In genomic region chr11:120672687-120673593, GRCm38 (mm10) we compare ENCODE assay signal across 8 mouse cellular contexts. TPM values are rescaled to one million over a fixed set of nuclear protein-coding genes. Genes with fewer than 3 reads are reported as not detected.
DNase-seq lines count a peak whose midpoint lies in the region; ATAC-seq and TF ChIP-seq lines count a peak whose summit lies in the region.

Aspscr1 (plus strand) TSS chr11:120672973.

- TF ChIP-seq EP300 in CH12.LX (IDR thresholded peaks at IDR 0.05; ENCODE audit: low read length), result no peak
- TF ChIP-seq EP300 in heart, postnatal 0 days (IDR thresholded peaks at IDR 0.05; ENCODE audit: low read depth), result no peak

- peak within 1 kb of the TSS; percentile 75 for H3K27ac ChIP-seq in CH12.LX (ENCODE audit: insufficient read depth, low read depth)
- H3K27ac ChIP-seq in forebrain, embryonic 12.5 days, result peak within 1 kb of the TSS; percentile 91
- H3K27ac ChIP-seq in heart, postnatal 0 days (ENCODE audit: low read depth), result peak within 1 kb of the TSS; percentile 87
- peak within 1 kb of the TSS; percentile 64 for H3K27ac ChIP-seq in liver, embryonic 16.5 days (ENCODE audit: low read length)
- peak within 1 kb of the TSS; percentile 94 for H3K27ac ChIP-seq in neural tube, embryonic 13.5 days (replicated peaks)
- peak within 1 kb of the TSS; percentile 92 for H3K27ac ChIP-seq in testis, adult 2 months (ENCODE audit: control insufficient read depth, insufficient read depth, low read depth, low read length)

- 2% methylated on average over 63 of the region's 83 CpGs for WGBS in forebrain, embryonic 12.5 days
- WGBS in heart, postnatal 0 days, result under 1% methylated on average over 73 of the region's 83 CpGs
- 1% methylated on average over 82 of the region's 83 CpGs for WGBS in liver, embryonic 16.5 days (ENCODE audit: insufficient replicate concordance)
- under 1% methylated on average over 83 of the region's 83 CpGs for WGBS in neural tube, embryonic 13.5 days

- no peak for TF ChIP-seq CTCF in CH12.LX (conservative IDR thresholded peaks at IDR 0.05 in 1 of 2, IDR thresholded peaks at IDR 0.05 in 1 of 2; ENCODE audit: low read depth in 2 of 2, low read length in 2 of 2)
- TF ChIP-seq CTCF in heart, postnatal 0 days (IDR thresholded peaks at IDR 0.05; ENCODE audit: low read depth), result no peak
- no peak for TF ChIP-seq CTCF in testis, adult 2 months (IDR thresholded peaks at IDR 0.05; ENCODE audit: control insufficient read depth, insufficient read depth, insufficient replicate concordance, low read depth, low read length)

- H3K36me3 ChIP-seq in CH12.LX (replicated peaks in 1 of 2; ENCODE audit: control insufficient read depth in 1 of 2, insufficient read depth in 1 of 2, low read length in 1 of 2), result peaks cover 11 to 26% of the 10 kb centered on the region in 2 experiments
- peaks cover 7% of the 10 kb centered on the region for H3K36me3 ChIP-seq in forebrain, embryonic 12.5 days (replicated peaks)
- peaks cover 16% of the 10 kb centered on the region for H3K36me3 ChIP-seq in heart, postnatal 0 days (replicated peaks; ENCODE audit: control insufficient read depth, insufficient read depth, low read length)
- H3K36me3 ChIP-seq in liver, embryonic 16.5 days (ENCODE audit: control insufficient read depth, insufficient read depth), result no peaks in the 10 kb centered on the region
- peaks cover 22% of the 10 kb centered on the region for H3K36me3 ChIP-seq in neural tube, embryonic 13.5 days
- no peaks in the 10 kb centered on the region for H3K36me3 ChIP-seq in testis, adult 2 months (ENCODE audit: control insufficient read depth, insufficient read depth, low read length)

- peaks cover 4% of the 10 kb centered on the region; the same call in 1 of the 2 replicates for H3K79me2 ChIP-seq in CH12.LX (replicated peaks; ENCODE audit: control insufficient read depth, extremely low read depth, insufficient read depth, poor library complexity, severe bottlenecking)

- peak; percentile 97 for ATAC-seq in forebrain, embryonic 12.5 days (ENCODE audit: low FRiP score)
- ATAC-seq in heart, postnatal 0 days (ENCODE audit: insufficient read depth, low read depth), result peak; percentile 97
- ATAC-seq in liver, embryonic 16.5 days (ENCODE audit: low read depth), result peak; percentile 96
- peak; percentile 98 for ATAC-seq in neural tube, embryonic 13.5 days (ENCODE audit: low read depth)

- H3K4me2 ChIP-seq in CH12.LX (ENCODE audit: insufficient read depth, low read depth, poor library complexity, severe bottlenecking), result peak within 1 kb of the TSS; percentile 70
- peak within 1 kb of the TSS; percentile 88 for H3K4me2 ChIP-seq in forebrain, embryonic 12.5 days
- H3K4me2 ChIP-seq in heart, postnatal 0 days (ENCODE audit: low read depth, low read length), result peak within 1 kb of the TSS; percentile 75
- H3K4me2 ChIP-seq in liver, embryonic 16.5 days (ENCODE audit: low read depth, low read length), result peak within 1 kb of the TSS; percentile 75
- peak within 1 kb of the TSS; percentile 94 for H3K4me2 ChIP-seq in neural tube, embryonic 13.5 days

- H3K9ac ChIP-seq in CH12.LX (ENCODE audit: insufficient read depth, low read depth), result peak within 1 kb of the TSS; percentile 89
- H3K9ac ChIP-seq in forebrain, embryonic 12.5 days, result peak within 1 kb of the TSS; percentile 81
- H3K9ac ChIP-seq in heart, postnatal 0 days (replicated peaks; ENCODE audit: low read depth, low read length), result peak within 1 kb of the TSS; percentile 72
- peak within 1 kb of the TSS; percentile 79 for H3K9ac ChIP-seq in liver, embryonic 16.5 days (ENCODE audit: low read depth, low read length)
- H3K9ac ChIP-seq in neural tube, embryonic 13.5 days, result peak within 1 kb of the TSS; percentile 87

- no peaks in the 10 kb centered on the region for H3K9me3 ChIP-seq in CH12.LX (replicated peaks; ENCODE audit: low read length)
- H3K9me3 ChIP-seq in forebrain, embryonic 12.5 days, result no peaks in the 10 kb centered on the region
- H3K9me3 ChIP-seq in heart, postnatal 0 days (replicated peaks; ENCODE audit: control insufficient read depth, low read length), result no peaks in the 10 kb centered on the region
- H3K9me3 ChIP-seq in liver, embryonic 16.5 days (replicated peaks; ENCODE audit: control insufficient read depth, low read length), result no peaks in the 10 kb centered on the region
- H3K9me3 ChIP-seq in neural tube, embryonic 13.5 days, result no peaks in the 10 kb centered on the region

- in situ Hi-C loops in CH12.LX (cut with MboI; ENCODE audit: low pct_ligation_motif_present, low pct_unique_long_range_greater_than_20kb, low sequenced_read_pairs), result no loop called here

- peaks cover 2 to 43% of the 10 kb centered on the region in 2 experiments; a peak in 2 of 4 replicates for H3K4me1 ChIP-seq in CH12.LX (ENCODE audit: control insufficient read depth in 1 of 2, insufficient read depth in 2 of 2)
- peaks cover 18% of the 10 kb centered on the region for H3K4me1 ChIP-seq in forebrain, embryonic 12.5 days
- peaks cover 12% of the 10 kb centered on the region for H3K4me1 ChIP-seq in heart, postnatal 0 days (ENCODE audit: control insufficient read depth, insufficient read depth)
- H3K4me1 ChIP-seq in liver, embryonic 16.5 days (ENCODE audit: control insufficient read depth, low read depth, low read length), result peaks cover 14% of the 10 kb centered on the region
- H3K4me1 ChIP-seq in neural tube, embryonic 13.5 days (replicated peaks), result peaks cover 23% of the 10 kb centered on the region
- peaks cover 7% of the 10 kb centered on the region for H3K4me1 ChIP-seq in testis, adult 2 months (ENCODE audit: control insufficient read depth, insufficient read depth, low read length)

- TF ChIP-seq RAD21 in CH12.LX (IDR thresholded peaks at IDR 0.05; ENCODE audit: low read depth, low read length), result no peak

- TF ChIP-seq POLR2A in CH12.LX (IDR thresholded peaks at IDR 0.05; ENCODE audit: low read depth, low read length), result peak; percentile 87
- peak; percentile 62 for TF ChIP-seq POLR2A in testis, adult 2 months (IDR thresholded peaks at IDR 0.05; ENCODE audit: control insufficient read depth, low read depth, low read length)

- H3K4me3 ChIP-seq in CH12.LX (replicated peaks in 1 of 3; ENCODE audit: low read depth in 2 of 3, low read length in 2 of 3, poor library complexity in 1 of 3), result peak within 1 kb of the TSS; percentile 61 to 85 (median 71)
- H3K4me3 ChIP-seq in forebrain, embryonic 12.5 days (replicated peaks), result peak within 1 kb of the TSS; percentile 83
- H3K4me3 ChIP-seq in heart, postnatal 0 days (ENCODE audit: low read depth, low read length), result peak within 1 kb of the TSS; percentile 92
- H3K4me3 ChIP-seq in liver, embryonic 16.5 days (ENCODE audit: low read depth, low read length), result peak within 1 kb of the TSS; percentile 83
- H3K4me3 ChIP-seq in neural tube, embryonic 13.5 days, result peak within 1 kb of the TSS; percentile 71
- peak within 1 kb of the TSS; percentile 88 for H3K4me3 ChIP-seq in testis, adult 2 months (ENCODE audit: control insufficient read depth, low read depth, low read length)

- dilution Hi-C loops in CH12.LX (cut with MboI; ENCODE audit: extremely low pct_ligation_motif_present, extremely low pct_unique_long_range_greater_than_20kb, low sequenced_read_pairs), result no loop called here

- H3K27me3 ChIP-seq in CH12.LX (replicated peaks), result no peaks in the 10 kb centered on the region
- no peaks in the 10 kb centered on the region for H3K27me3 ChIP-seq in forebrain, embryonic 12.5 days
- H3K27me3 ChIP-seq in heart, postnatal 0 days (ENCODE audit: control insufficient read depth, insufficient read depth, low read length), result no peaks in the 10 kb centered on the region
- H3K27me3 ChIP-seq in liver, embryonic 16.5 days (ENCODE audit: control insufficient read depth, insufficient read depth, low read depth, low read length), result no peaks in the 10 kb centered on the region
- H3K27me3 ChIP-seq in neural tube, embryonic 13.5 days, result no peaks in the 10 kb centered on the region
- H3K27me3 ChIP-seq in testis, adult 2 months (ENCODE audit: control insufficient read depth, insufficient read depth, low read length), result no peaks in the 10 kb centered on the region

- DNase-seq in CH12.LX (ENCODE audit: extremely low read depth), result peak; percentile 97
- peak; percentile 94 for DNase-seq in c-Kit-positive CD71-positive TER-119-negative erythroid progenitor cells, embryonic 14.5 days (ENCODE audit: low read depth)
- DNase-seq in heart, postnatal 0 days (ENCODE audit: low spot score), result peak; percentile 94
- peak; percentile 98 to 99 for DNase-seq in kidney, postnatal 4 days

TF ChIP-seq in CH12.LX, 34 proteins besides CTCF, POLR2A, EP300 and RAD21 (continues in another document):
- 0 out of 2 replicates have a peak, but pooled peaks have one; percentile 12 for TF ChIP-seq SMC3 (IDR thresholded peaks at IDR 0.05; ENCODE audit: low read depth, low read length)
- TF ChIP-seq TCF12 (IDR thresholded peaks at IDR 0.05; ENCODE audit: low read depth, low read length), result peak; percentile 89
- TF ChIP-seq KAT2A (IDR thresholded peaks at IDR 0.05; ENCODE audit: insufficient replicate concordance, low read length), result peak; percentile 68; the same call in 1 of the 2 replicates
- TF ChIP-seq JUND (conservative IDR thresholded peaks at IDR 0.05; ENCODE audit: low read depth, low read length), result no peak
- TF ChIP-seq ETS1 (conservative IDR thresholded peaks at IDR 0.05; ENCODE audit: low read depth, low read length), result peak; percentile 18; the same call in 1 of the 2 replicates
- peak; percentile 57; the same call in 1 of the 2 replicates for TF ChIP-seq IRF4 (IDR thresholded peaks at IDR 0.05; ENCODE audit: low read depth, low read length)
- peak; percentile 96 for TF ChIP-seq MYC (IDR thresholded peaks at IDR 0.05; ENCODE audit: low read depth, low read length)
- peak; percentile 81 for TF ChIP-seq HCFC1 (IDR thresholded peaks at IDR 0.05; ENCODE audit: low read depth, low read length)
- no peak; the same call in 1 of the 2 replicates for TF ChIP-seq ZKSCAN1 (IDR thresholded peaks at IDR 0.05; ENCODE audit: borderline replicate concordance, low read depth, low read length)
- TF ChIP-seq PAX5 (IDR thresholded peaks at IDR 0.05; ENCODE audit: low read length), result no peak
- TF ChIP-seq MXI1 (IDR thresholded peaks at IDR 0.05; ENCODE audit: low read depth, low read length), result peak; percentile 97
- no peak for TF ChIP-seq JUN (IDR thresholded peaks at IDR 0.05; ENCODE audit: insufficient read depth, low read depth, low read length)
- peak; percentile 81 for TF ChIP-seq ZMIZ1 (IDR thresholded peaks at IDR 0.05; ENCODE audit: low read depth, low read length)

RNA-seq across cellular contexts. Expression of gene Aspscr1, which starts in this region (rescaled TPM):
- total RNA-seq in CH12.LX (2012; rRNA removed) (34.1 and 37.7 TPM in 2 replicates), CH12.LX (2014; rRNA removed) (24.9 and 27.3 TPM in 2 replicates)
- polyA plus RNA-seq in CH12.LX (2012; ENCODE audit: insufficient read length, low read depth), result 62.4 and 69.9 TPM in 2 replicates
- 132 and 145 TPM in 2 replicates for polyA plus RNA-seq in forebrain, embryonic 12.5 days (2016; fragmentation: Nextera tagmentation; extraction: Ambion mirVana)
- total RNA-seq in heart, postnatal 0 days (2014; rRNA removed; ENCODE audit: low replicate concordance), result 88.8 and 146 TPM in 2 replicates
- polyA plus RNA-seq in heart, postnatal 0 days (2015; fragmentation: Nextera tagmentation; extraction: Ambion mirVana), result 86.3 and 87.9 TPM in 2 replicates
- polyA plus RNA-seq in liver, embryonic 16.5 days (2015; fragmentation: Nextera tagmentation; extraction: Ambion mirVana), result 44.6 and 44.7 TPM in 2 replicates
- 131 and 141 TPM in 2 replicates for polyA plus RNA-seq in neural tube, embryonic 13.5 days (2015; fragmentation: Nextera tagmentation; extraction: Ambion mirVana)
- 234 and 253 TPM in 2 replicates for polyA plus RNA-seq in testis, adult 2 months (2012; rRNA removed)

Comparison
In these comparisons a context has a peak if more than half of its experiments do, and no peak if none do; other contexts are left out.
1. Peak in every context shown above with its lines: DNase-seq, ATAC-seq, H3K4me3 ChIP-seq and H3K27ac ChIP-seq.